Mouse (Mus musculus) liver, embryonic 16.5 days (tissue): ENCODE data around the gene Nacad. TPM values are rescaled to one million over a fixed set of nuclear protein-coding genes. Genes with fewer than 3 reads are reported as not detected.

Source experiments
- ATAC-seq: fragments of 200-750 bp; cut with Nextera tagmentation; 2 replicates; pipeline ENCODE4 v1.8.0; 2017; ENCODE audit warnings: low read depth, mild to moderate bottlenecking, moderate number of reproducible peaks, moderate library complexity
- H3K27ac ChIP-seq: fragments of 300-500 bp; sonication (generic); 2 replicates; pipeline ENCODE4 v1.5.1; 2014; ENCODE audit warnings: mild to moderate bottlenecking, low read length
- H3K27me3 ChIP-seq: fragments of 300-500 bp; sonication (generic); 2 replicates; pipeline ENCODE4 v1.6.1; 2014; ENCODE audit warnings: low read depth, low read length, mixed read lengths; ENCODE audit not compliant: control insufficient read depth, insufficient read depth
- H3K36me3 ChIP-seq: fragments of 300-500 bp; sonication (generic); 2 replicates; pipeline ENCODE4 v1.6.1; 2014; ENCODE audit warnings: mild to moderate bottlenecking; ENCODE audit not compliant: control insufficient read depth, insufficient read depth
- H3K4me1 ChIP-seq: fragments of 300-500 bp; sonication (generic); 2 replicates; pipeline ENCODE4 v1.6.1; 2014; ENCODE audit warnings: low read depth, low read length, mixed read lengths; ENCODE audit not compliant: control insufficient read depth
- H3K4me2 ChIP-seq: fragments of 300-500 bp; sonication (generic); 2 replicates; pipeline ENCODE4 v1.6.1; 2014; ENCODE audit warnings: low read depth, low read length, mixed read lengths
- H3K4me3 ChIP-seq: fragments of 300-500 bp; sonication (generic); 2 replicates; pipeline ENCODE4 v1.5.1; 2014; ENCODE audit warnings: low read depth, mild to moderate bottlenecking, low read length
- H3K9ac ChIP-seq: fragments of 300-500 bp; sonication (generic); 2 replicates; pipeline ENCODE4 v1.6.1; 2014; ENCODE audit warnings: low read depth, low read length
- H3K9me3 ChIP-seq: fragments of 300-500 bp; sonication (generic); replicated peaks from 2 replicates; pipeline ENCODE4 v1.6.1; 2016; ENCODE audit warnings: low read length; ENCODE audit not compliant: control insufficient read depth
- WGBS: fragments of 180-500 bp; shearing (Covaris S2); extraction: QIAGEN DNeasy Blood & Tissue Kit; methylation state at CpG from one replicate; pipeline ENCODE4 v1.1.7; 2014; ENCODE audit not compliant: insufficient replicate concordance; 5-methylcytosine and 5-hydroxymethylcytosine counted together
- polyA plus RNA-seq: library from polyadenylated mRNA; unstranded; fragments of >200 nt; fragmentation: Nextera tagmentation; extraction: Ambion mirVana; gene quantifications from 2 replicates; pipeline ENCODE4 v1.2.1, GENCODE M21; 2015

Nacad gene
- polyA plus RNA-seq, 1 experiment from 2014 or later: 3.6 TPM

DNA sequence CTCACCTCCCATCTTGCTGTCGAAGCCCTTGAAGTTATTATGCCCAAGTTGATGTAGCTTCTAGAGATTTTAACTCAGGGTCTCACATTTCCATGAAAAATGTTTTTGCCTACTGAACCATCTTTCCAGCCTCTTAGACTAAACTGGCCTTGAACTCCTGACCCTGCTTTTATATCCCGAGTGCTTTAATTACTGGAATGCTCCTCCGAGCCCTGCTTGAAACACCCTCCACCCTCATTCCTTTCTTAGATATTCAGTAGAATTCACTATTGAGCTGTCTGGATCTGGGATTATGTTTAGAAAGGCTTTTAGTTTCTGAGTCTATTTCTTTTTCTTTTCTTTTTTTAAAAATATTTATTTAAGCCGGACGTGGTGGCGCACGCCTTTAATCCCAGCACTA is 26.5 kb downstream of the Nacad start:
- H3K4me3 ChIP-seq: no peak overlapping the region
- no peak overlapping the region for H3K27ac ChIP-seq
- H3K4me1 ChIP-seq: no peaks in the 10 kb centered on the region; the same call in 1 of the 2 replicates
- H3K36me3 ChIP-seq: no peaks in the 10 kb centered on the region
- no peak for ATAC-seq
- H3K4me2 ChIP-seq: no peak overlapping the region
- H3K9ac ChIP-seq: no peak overlapping the region
- H3K27me3 ChIP-seq: no peaks in the 10 kb centered on the region
- 89% methylated on average over 7 of the region's 7 CpGs for WGBS
- no peaks in the 10 kb centered on the region for H3K9me3 ChIP-seq

DNA sequence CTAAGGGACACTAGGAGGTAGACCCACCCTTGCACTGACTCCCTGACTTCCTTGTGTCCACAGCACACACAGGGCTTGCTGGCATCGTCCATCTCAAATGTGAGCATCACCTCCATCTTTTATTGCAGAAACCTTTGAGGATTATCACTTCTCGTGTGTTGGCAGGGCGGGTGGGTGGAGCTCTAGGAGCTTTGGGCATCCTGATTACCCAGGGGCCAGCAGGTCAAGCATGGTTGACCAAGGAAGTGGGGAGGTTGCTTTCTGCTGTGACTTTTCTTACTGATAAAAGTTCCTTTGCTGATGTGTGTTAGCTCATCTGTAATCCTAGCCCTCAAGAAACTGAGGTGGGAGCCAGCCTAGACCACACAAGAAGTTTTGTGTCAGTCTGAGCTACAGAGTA is 29.7 kb downstream of the Nacad start:
- H3K4me3 ChIP-seq: no peak overlapping the region
- no peak overlapping the region for H3K9ac ChIP-seq
- H3K9me3 ChIP-seq: no peaks in the 10 kb centered on the region
- H3K4me2 ChIP-seq: no peak overlapping the region
- H3K4me1 ChIP-seq: no peaks in the 10 kb centered on the region; the same call in 1 of the 2 replicates
- H3K27ac ChIP-seq: no peak overlapping the region
- H3K36me3 ChIP-seq: peaks cover 3% of the 10 kb centered on the region
- H3K27me3 ChIP-seq: no peaks in the 10 kb centered on the region
- ATAC-seq: no peak
- WGBS: 65% methylated on average over 3 of the region's 3 CpGs

GRCm38 (mm10) chr11:6569410-6569777 is 36.5 kb downstream of the Nacad start:
- Histone ChIP-seq H3K27ac (no peak overlapping the region), H3K4me1 (peaks cover 17% of the 10 kb centered on the region), H3K9me3 (no peaks in the 10 kb centered on the region), H3K4me3 (no peak overlapping the region), H3K9ac (no peak overlapping the region), H3K36me3 (peaks cover 3% of the 10 kb centered on the region), H3K4me2 (no peak overlapping the region), H3K27me3 (no peaks in the 10 kb centered on the region)
- WGBS: 41% methylated on average over 3 of the region's 3 CpGs
- ATAC-seq: no peak

DNA sequence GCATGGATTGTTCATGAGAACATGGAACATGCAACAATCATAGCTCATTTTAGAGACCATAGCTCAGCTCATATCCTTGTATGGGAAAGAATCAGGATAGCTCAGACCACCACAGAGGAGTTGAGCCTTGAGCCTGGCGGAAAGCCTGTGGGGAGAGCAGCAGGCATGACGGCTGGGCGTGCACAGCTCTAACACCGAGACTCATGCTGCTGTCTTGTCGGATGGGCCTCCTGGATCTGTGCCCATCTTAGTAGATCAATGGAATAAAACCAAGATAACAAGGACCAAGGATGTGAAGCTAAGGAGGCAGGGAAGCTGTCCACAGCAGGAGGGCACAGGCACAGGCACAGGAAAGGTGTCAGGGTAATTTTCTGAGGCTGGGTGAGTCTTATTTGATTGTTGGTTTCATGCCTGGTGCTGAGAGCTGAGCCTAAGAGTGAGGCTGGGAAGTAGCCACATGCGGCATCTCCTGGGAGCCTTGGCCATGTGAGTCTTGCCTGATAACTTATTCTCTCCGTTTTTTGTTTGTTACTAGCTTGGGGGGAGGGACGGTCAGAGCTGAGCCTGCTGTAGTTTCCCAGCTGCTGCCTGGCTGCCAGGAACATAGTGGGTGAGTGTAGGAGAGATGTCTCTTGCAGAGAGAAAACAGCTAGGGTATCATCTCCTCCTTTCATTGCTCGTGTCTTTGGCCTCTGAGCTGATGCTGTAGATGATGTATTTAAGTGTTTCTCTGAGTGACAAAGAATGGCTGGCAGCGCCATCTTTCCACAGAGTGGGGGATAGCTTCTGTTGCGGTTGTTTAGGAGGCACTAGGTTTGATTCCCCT is 37.1 kb downstream of the Nacad start:
- 40% methylated on average over 11 of the region's 11 CpGs for WGBS
- H3K27ac ChIP-seq: no peak overlapping the region

GRCm38 (mm10) chr11:6567951-6568350 is 37.9 kb downstream of the Nacad start:
- Histone ChIP-seq H3K4me2 (no peak overlapping the region), H3K9me3 (no peaks in the 10 kb centered on the region), H3K27ac (no peak overlapping the region; the same call in 1 of the 2 replicates), H3K4me1 (peaks cover 17% of the 10 kb centered on the region), H3K4me3 (no peak overlapping the region), H3K9ac (no peak overlapping the region), H3K36me3 (no peaks in the 10 kb centered on the region; the same call in 1 of the 2 replicates), H3K27me3 (no peaks in the 10 kb centered on the region)
- peak; percentile 31; the same call in 1 of the 2 replicates for ATAC-seq
- WGBS: 30% methylated on average over 8 of the region's 8 CpGs

More for the DNA sequence above, 37.1 kb downstream of the Nacad start:
- Histone ChIP-seq H3K9ac (no peak overlapping the region), H3K4me1 (peaks cover 17% of the 10 kb centered on the region), H3K36me3 (peaks cover 2% of the 10 kb centered on the region), H3K4me3 (no peak overlapping the region), H3K4me2 (no peak overlapping the region), H3K27me3 (no peaks in the 10 kb centered on the region), H3K9me3 (no peaks in the 10 kb centered on the region)
- 0 out of 2 replicates have a peak, but pooled peaks have one; percentile 6 for ATAC-seq

DNA sequence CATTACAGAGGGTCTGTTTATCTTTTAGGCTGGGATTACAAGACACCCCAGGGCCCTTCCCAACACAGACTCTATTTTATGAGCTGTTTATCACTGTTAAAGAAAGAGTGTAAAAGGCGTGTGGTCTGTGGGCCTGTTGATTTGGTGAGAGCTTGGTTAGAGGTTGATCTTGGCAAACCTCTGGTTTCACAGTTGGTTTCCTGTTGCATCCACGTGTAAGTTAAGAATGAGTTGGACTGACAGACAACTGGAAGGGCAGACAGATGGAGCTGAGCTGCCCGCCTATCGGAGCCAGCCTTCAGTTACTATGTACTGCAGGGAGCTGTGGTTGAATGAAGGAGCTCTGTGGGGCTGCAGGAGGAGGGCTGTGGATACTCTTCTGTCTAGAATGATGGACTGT is 39.4 kb downstream of the Nacad start:
- Histone ChIP-seq H3K9me3 (no peaks in the 10 kb centered on the region), H3K36me3 (no peaks in the 10 kb centered on the region), H3K4me1 (peaks cover 17% of the 10 kb centered on the region), H3K4me2 (no peak overlapping the region), H3K27me3 (no peaks in the 10 kb centered on the region), H3K4me3 (no peak overlapping the region), H3K9ac (no peak overlapping the region), H3K27ac (no peak overlapping the region)
- WGBS: 39% methylated on average over 4 of the region's 4 CpGs
- no peak for ATAC-seq

DNA sequence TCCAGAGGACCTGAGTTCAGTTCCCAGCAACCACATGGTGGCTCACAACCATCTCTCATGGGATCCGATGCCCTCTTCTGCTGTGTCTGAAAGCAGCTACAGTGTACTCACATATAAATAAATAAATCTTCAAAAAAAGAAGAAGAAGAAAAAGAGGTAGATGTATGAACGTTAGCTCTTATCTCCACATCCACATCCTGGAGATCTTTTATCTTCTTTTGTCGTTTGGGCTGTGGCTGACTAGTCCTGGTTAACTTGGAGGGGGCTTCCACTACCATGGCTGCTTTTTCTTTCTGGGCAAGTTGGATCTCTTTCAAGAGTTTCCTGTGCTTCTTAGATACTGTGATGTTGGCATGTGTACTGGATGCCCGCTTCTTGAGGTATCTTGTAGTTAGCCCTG is 42.7 kb downstream of the Nacad start:
- Histone ChIP-seq H3K4me3 (no peak overlapping the region), H3K4me1 (peaks cover 13% of the 10 kb centered on the region), H3K9ac (no peak overlapping the region), H3K4me2 (no peak overlapping the region), H3K27me3 (no peaks in the 10 kb centered on the region), H3K36me3 (no peaks in the 10 kb centered on the region), H3K27ac (no peak overlapping the region), H3K9me3 (no peaks in the 10 kb centered on the region)
- WGBS: 55% methylated on average over 4 of the region's 4 CpGs
- ATAC-seq: no peak

- no peak overlapping the region for H3K27ac ChIP-seq
Measured at GRCm38 (mm10) chr11:6562359-6562758, 43.5 kb downstream of the Nacad start.

GRCm38 (mm10) chr11:6561474-6561873 is 44.4 kb downstream of the Nacad start:
- peak overlapping the region; percentile 5; the same call in 1 of the 2 replicates for H3K27ac ChIP-seq
- H3K9me3 ChIP-seq: no peaks in the 10 kb centered on the region
- peak overlapping the region; percentile 17; the same call in 1 of the 2 replicates for H3K4me2 ChIP-seq
- H3K27me3 ChIP-seq: no peaks in the 10 kb centered on the region
- ATAC-seq: no peak
- WGBS: 38% methylated on average over 4 of the region's 4 CpGs
- H3K9ac ChIP-seq: no peak overlapping the region
- peaks cover 10% of the 10 kb centered on the region for H3K4me1 ChIP-seq
- peak overlapping the region; percentile 41 for H3K4me3 ChIP-seq
- no peaks in the 10 kb centered on the region for H3K36me3 ChIP-seq

More at GRCm38 (mm10) chr11:6562359-6562758, 43.5 kb downstream of the Nacad start:
- Histone ChIP-seq H3K36me3 (no peaks in the 10 kb centered on the region), H3K9ac (no peak overlapping the region), H3K4me2 (peak overlapping the region; percentile 22; the same call in 1 of the 2 replicates), H3K4me3 (peak overlapping the region; percentile 41), H3K9me3 (no peaks in the 10 kb centered on the region), H3K4me1 (peaks cover 10% of the 10 kb centered on the region), H3K27me3 (no peaks in the 10 kb centered on the region)
- WGBS: 38% methylated on average over 6 of the region's 6 CpGs
- ATAC-seq: 0 out of 2 replicates have a peak, but pooled peaks have one; percentile 35
